Mouse (Mus musculus) cortical plate, adult 2 months (tissue): ENCODE results near the gene Zmynd8.

Source experiments
- CTCF ChIP-seq: fragments of 200-500 bp; IDR thresholded peaks from 2 replicates; pipeline ENCODE4 v1.5.1; 2011; ENCODE audit warnings: mild to moderate bottlenecking, control low read depth, low read length; ENCODE audit not compliant: insufficient read depth; ENCODE audit errors: extremely low read depth
- POLR2A ChIP-seq: fragments of 200-500 bp; IDR thresholded peaks from 2 replicates; pipeline ENCODE4 v1.6.1; 2011; ENCODE audit warnings: mild to moderate bottlenecking, low read length, control low read depth; ENCODE audit not compliant: insufficient read depth; ENCODE audit errors: extremely low read depth

DNA sequence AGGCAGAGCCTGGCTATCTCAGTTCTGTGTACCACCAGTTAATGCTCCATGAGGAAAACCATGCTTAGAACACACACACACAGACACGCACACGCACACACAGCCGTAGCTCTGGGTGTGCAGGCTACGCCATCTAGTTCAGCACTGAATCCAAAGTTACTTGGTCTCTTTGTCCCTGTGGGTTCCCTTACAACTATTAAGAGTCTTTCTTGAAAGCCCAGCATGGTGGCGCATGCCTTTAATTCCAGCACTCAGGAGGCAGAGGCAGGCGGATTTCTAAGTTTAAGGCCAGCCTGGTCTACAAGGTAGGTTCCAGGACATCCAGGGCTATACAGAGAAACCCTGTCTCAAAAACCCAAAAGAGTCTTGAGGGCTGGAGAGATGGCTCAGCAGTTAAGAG lies 38.4 kb downstream of the Zmynd8 start:
- TF ChIP-seq POLR2A (no peak), CTCF (no peak)
